Mouse (Mus musculus) adrenal gland, postnatal 36 days (tissue): ENCODE measurements around the gene Tert. TPM values are rescaled to one million over a fixed set of nuclear protein-coding genes. Genes with fewer than 3 reads are reported as not detected.

Experiments used
- DNase-seq, 2 experiments: peaks; one replicate each; pipeline ENCODE4 v3.0.0; 2021; ENCODE audit warnings: mixed read lengths in 1 of 2
- long read RNA-seq, 2 experiments: library from polyadenylated mRNA; stranded (forward); transcript quantifications; one replicate each; pipeline ENCODE4 v2.0.0; 2021; ENCODE audit warnings: borderline sequencing depth in 2 of 2
- total RNA-seq, 2 experiments: library from RNA; stranded (reverse); gene quantifications; 2 replicates each; pipeline ENCODE4 v1.2.3; 2021

Tert gene
- total RNA-seq = 1 to 10 TPM; 4.6 to 7.1 TPM
- long read RNA-seq, experiment 1, partial matches to known transcripts = 0 of 1 reads
- long read RNA-seq, experiment 1, other reads (novel, unspliced or antisense) = 0 of 1 reads
- long read RNA-seq, experiment 2, partial matches to known transcripts = 0 of 1 reads
- long read RNA-seq, experiment 2, other reads (novel, unspliced or antisense) = 1 of 1 reads

GRCm38 (mm10) chr13:73626745-73627549, at the start of gene Tert:
Tert (plus strand) TSS chr13:73626911.
- peak; percentile 76 to 86 for DNase-seq

- no peak for DNase-seq
These were observed 49.4 kb upstream of the Tert start for GRCm38 (mm10) chr13:73577277-73577676.

- no peak for DNase-seq
These were observed 35.2 kb upstream of the Tert start for GRCm38 (mm10) chr13:73591488-73591887.

- DNase-seq = no peak
These were observed 34.2 kb upstream of the Tert start for GRCm38 (mm10) chr13:73592546-73592945.

- no peak for DNase-seq
These were observed 30.4 kb upstream of the Tert start for GRCm38 (mm10) chr13:73596276-73596675.

- DNase-seq = no peak
These were observed 26.5 kb upstream of the Tert start for GRCm38 (mm10) chr13:73600217-73600616.

GRCm38 (mm10) chr13:73603046-73603445, 23.7 kb upstream of the Tert start:
- no peak for DNase-seq

GRCm38 (mm10) chr13:73603522-73604155, 23.1 kb upstream of the Tert start, which contains the start of gene Clptm1l:
Clptm1l (plus strand) TSS chr13:73604006.
- peak; percentile 99 for DNase-seq

- no peak for DNase-seq
These were observed 22.4 kb upstream of the Tert start for GRCm38 (mm10) chr13:73604156-73604957.

- DNase-seq = no peak
These were observed 8.3 kb upstream of the Tert start for GRCm38 (mm10) chr13:73618406-73618805.

GRCm38 (mm10) chr13:73620637-73621036, 6.1 kb upstream of the Tert start:
- no peak for DNase-seq

- DNase-seq = no peak
These were observed 334 bp upstream of the Tert start for GRCm38 (mm10) chr13:73626410-73626744.

GRCm38 (mm10) chr13:73628586-73629113, 1.9 kb downstream of the Tert start:
- no peak for DNase-seq

- no peak for DNase-seq
These were observed 5.1 kb downstream of the Tert start for GRCm38 (mm10) chr13:73631837-73632236.

- DNase-seq = no peak
These were observed 11.1 kb downstream of the Tert start for GRCm38 (mm10) chr13:73637826-73638225.

- DNase-seq = no peak
These were observed 14.6 kb downstream of the Tert start for GRCm38 (mm10) chr13:73641296-73641695.

GRCm38 (mm10) chr13:73646397-73647087, 19.8 kb downstream of the Tert start:
- peak; percentile 60 to 72 for DNase-seq

GRCm38 (mm10) chr13:73653266-73653665, 26.6 kb downstream of the Tert start:
- no peak for DNase-seq

GRCm38 (mm10) chr13:73654976-73655375, 28.3 kb downstream of the Tert start:
- DNase-seq = peak in 1 of 2 experiments; percentile 29

- no peak for DNase-seq
These were observed 32.2 kb downstream of the Tert start for GRCm38 (mm10) chr13:73658953-73659352.

- no peak for DNase-seq
These were observed 33.5 kb downstream of the Tert start for GRCm38 (mm10) chr13:73660163-73660695.
